Mouse (Mus musculus) adrenal gland, adult 18-20 months (tissue): ENCODE measurements around the gene Nrxn3. TPM values are rescaled to one million over a fixed set of nuclear protein-coding genes. Genes with fewer than 3 reads are reported as not detected.

Experiments
- DNase-seq, 2 experiments: peaks; one replicate each; pipeline ENCODE4 v3.0.0; 2021 to 2022; ENCODE audit warnings: low spot score in 2 of 2
- total RNA-seq, 2 experiments: library from RNA; stranded (reverse); gene quantifications; 1 replicate in 1 of 2; 2 replicates in 1 of 2; pipeline ENCODE4 v1.2.3; 2021

The Nrxn3 gene
- total RNA-seq, 2 experiments from 2014 or later, result 0.06 to 0.07 TPM

DNA sequence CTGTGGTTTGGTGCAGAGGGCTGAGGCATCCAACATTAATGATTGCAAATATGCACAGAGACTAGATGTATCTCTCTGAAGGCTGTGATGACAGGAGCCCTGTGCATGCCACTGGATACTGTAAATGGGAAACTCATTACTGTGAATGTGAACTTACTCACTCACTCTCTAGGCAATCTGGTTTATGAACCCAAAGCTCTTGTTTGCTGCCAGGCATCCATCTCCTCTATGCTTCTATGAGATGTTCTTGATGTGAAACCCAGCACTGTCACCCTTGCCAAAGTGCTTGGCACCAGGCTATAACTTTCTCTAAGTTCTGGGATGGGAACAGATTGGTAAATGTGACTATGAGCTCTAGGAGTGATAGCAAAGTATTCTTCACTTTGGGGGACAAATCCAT, 317.5 kb downstream of the Nrxn3 start:
- no peak for DNase-seq

- no peak for DNase-seq
Measured at GRCm38 (mm10) chr12:89041429-89042107, 318.9 kb downstream of the Nrxn3 start.

DNA sequence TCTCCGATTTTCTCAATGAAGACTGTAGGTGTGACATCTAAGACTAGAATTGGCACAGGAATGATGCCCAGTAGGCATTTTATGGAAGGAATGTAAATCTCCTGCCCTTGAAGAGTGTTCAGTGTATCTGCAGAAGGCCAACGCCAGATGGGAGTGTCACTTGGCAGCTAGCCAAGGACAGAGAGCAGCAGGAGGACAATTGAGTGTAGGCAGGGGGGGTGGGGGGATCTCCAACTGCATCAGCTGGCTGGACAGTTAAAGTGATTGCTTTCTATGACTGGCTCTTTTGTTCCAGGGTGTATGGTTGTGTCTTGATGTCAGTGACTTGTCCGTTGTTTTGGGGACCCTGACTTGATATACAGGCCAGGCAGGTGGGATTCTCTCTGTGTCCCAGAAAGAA, 326.6 kb downstream of the Nrxn3 start:
- peak in 1 of 2 experiments; percentile 9 for DNase-seq

- no peak for DNase-seq
Measured at GRCm38 (mm10) chr12:89049686-89050085, 327.0 kb downstream of the Nrxn3 start.

DNA sequence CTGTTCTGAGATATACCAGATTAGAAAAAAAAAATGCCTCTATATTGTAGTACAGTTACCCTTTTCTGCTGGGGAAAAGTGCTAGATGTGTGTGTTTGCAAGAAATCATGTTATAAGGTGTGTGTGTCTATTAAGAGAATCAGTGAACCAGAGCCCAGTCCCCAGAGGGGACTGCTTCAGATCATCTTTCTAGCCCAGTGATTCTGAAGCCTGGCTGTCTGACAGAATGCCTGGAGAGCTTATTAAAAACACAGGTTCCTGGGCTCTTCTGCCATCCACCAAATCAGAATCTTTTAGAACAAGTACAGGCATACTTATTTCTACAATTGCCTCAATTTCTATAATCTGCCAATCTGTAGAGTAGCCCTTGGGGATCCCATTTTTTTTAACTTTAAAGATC, 349.8 kb downstream of the Nrxn3 start:
- DNase-seq, result no peak

DNA sequence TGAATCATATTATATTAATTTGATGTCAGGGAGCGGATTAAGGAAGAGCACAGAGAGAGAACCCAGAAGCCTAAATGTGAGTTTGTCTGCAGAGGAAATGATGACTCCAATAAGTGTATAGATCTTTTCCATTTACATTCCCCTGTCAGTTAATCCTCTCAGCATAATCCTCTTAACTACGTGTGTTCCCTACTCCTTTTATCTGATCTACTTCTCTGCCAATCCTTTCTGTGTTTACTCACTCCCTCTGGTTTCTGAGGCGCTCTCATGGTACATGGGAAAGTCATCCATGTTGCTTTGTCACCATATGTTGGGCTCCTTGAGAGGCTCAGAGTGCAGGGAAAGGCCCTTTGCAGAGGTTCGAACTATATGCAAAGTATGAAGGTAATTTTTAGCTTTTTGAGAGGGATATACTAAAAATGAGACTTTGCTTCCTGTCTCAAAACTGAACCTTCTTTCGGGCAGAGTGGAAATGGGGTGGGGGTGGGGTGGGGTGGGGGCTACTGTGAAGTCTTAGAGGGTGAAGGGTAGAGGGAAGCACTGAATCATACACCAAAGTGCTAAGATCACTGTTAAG, 350.6 kb downstream of the Nrxn3 start:
- DNase-seq, result no peak

DNA sequence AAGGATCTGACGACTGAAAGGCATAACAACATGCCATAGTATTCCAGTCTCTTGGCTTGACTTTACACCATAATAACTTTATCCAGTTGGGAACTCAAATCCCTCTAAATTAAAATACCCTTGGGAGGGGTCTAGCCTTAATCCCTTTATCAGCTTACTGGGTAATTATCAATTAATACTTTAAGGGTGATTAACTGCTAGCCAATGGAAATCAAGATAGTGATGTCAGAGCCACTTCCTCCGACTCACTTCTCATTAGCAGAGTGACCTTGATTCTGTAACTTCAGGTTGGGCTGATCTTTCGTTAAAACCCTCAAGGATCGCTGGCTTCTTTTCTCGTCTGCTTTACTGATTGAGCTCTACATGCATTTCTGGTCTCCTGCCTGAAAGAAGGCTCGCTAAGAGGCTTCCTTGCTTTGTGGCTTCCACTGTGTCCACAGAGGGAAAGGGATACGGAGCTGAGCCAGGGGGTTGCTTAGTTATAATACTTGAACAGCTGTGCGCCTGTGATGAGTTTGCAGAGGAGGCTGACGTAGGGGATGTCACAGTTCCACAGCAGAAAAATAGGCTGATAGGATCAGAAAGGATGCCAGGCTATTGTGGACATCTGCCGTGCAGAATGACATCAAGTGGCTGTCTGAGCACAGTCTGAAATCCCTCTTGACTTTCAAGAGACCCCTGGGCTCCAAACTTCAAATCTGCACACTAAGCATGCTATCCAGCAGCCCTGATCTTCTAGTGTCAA, 352.0 kb downstream of the Nrxn3 start:
- no peak for DNase-seq

- no peak for DNase-seq
Measured at GRCm38 (mm10) chr12:89093806-89094479, 371.3 kb downstream of the Nrxn3 start.

- DNase-seq, result no peak
Measured at GRCm38 (mm10) chr12:89097561-89097960, 374.9 kb downstream of the Nrxn3 start.

- DNase-seq, result peak; percentile 45 to 64
Measured at GRCm38 (mm10) chr12:89106029-89106733, 383.5 kb downstream of the Nrxn3 start.

DNA sequence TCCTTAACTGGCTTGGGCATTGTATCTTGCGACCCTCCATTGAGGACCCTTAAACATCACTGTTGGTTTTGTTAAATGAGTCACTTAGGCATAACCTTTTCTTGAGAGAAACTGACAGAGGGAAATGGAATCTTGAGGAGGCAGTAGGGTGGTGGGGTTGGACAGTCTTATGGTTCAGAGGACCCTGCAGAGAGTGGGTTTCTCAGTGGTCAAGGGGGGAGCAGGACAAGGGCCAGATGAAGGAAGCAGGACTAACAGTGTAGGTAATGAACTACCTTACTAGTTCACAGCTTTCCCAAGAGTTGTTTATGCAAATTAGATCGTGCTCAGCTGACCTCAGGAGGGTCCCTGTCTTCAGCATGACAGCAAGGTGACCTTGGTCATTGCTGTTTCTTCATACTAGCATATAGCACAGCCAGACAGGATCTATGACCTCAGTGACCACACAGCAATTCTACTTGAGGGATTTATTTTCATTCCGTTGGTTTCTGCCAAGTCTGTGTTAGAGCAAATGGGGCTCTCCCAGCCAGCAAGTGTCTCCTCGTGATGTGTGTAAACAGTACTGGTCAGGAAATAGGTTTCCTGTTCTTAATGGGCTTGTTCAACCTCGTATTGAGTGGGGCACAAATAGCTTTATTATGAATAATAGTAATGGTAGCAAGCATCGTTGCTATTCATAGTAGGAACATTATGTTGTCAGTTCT, 384.4 kb downstream of the Nrxn3 start:
- no peak for DNase-seq

DNA sequence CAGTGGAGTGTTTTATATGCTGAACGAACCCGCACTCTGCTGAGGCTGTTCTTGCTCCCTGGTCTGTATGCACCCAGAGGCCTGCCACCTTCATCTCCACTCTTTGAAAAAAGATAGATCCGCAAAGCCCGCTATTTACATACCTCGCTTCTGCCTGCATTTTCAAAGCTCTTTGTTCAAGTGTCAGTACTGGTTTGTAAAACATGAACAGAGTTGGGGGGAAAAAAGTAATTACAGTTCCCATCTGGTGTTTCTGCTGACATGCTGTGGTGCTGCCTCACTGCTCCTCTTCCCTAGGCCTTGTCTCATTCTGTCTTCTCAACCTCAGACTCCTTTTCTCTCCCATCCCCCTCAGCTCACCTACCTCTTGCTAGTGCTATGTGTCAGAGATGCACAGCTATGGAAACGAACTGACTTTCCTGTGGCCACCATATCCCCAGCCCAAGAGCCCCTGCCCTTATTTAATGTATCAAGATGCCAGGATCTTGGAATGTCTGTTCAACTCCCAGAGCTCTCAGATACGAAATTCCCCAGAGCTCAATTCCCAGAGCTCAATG, 387.2 kb downstream of the Nrxn3 start:
- DNase-seq, result no peak

GRCm38 (mm10) chr12:89128602-89129001, 405.9 kb downstream of the Nrxn3 start:
- no peak for DNase-seq

DNA sequence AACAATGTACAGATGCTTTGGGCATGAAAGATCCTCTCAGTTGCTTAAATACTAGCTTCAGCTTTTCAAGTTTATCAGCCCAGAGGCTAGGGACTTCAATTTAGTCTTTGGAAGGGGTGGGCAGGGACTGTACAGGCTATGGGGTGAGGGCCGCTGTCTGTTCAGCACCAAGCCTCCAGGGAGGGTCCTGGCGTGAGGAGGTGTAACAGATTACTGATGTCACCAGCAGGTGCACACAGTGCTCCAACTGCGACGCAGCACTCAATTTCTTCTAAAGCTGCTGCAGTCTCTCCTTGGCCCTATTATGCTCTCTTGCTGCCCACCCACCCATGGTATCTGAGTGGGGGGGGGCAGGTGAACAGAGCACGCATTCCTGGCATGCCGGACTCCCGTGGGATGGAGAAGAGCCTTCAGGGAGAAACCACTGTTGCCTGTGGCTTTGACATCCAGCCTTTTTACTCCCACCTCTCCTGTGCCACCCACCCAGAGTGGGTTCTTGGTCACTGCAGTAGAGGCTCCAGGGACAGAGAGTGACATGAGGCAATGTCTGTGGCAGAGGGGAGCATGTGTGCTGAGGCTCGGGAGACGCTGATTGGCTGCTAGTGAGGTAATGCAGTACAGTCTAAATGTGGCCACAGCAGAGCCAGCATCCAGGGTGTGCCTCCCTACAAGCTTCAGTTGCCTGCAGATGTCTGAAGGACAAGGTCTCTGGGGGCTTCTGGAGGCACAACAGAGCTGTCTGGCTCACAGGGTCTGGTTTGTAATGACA, 406.6 kb downstream of the Nrxn3 start:
- no peak for DNase-seq

DNA sequence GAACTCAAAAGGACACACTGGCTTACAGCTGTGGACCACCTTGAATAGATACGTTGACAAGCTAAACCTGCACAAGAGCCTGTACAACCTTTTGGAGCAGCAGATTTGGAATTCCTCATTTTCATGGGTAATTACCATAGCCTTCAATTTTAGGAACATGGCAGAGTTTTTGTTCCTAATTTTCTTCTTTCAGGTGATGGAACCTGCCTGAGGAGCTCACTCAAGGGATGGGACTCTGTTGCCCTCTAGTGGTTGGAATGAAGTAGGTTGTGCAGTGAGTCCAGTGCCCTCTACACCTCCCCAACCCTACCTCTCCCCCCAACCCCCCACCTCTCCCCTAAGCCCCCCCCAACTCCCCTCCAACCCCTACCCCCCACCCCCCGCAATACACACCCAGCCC, 411.7 kb downstream of the Nrxn3 start:
- peak in 1 of 2 experiments; percentile 2 for DNase-seq

- no peak for DNase-seq
Measured at GRCm38 (mm10) chr12:89134774-89135307, 412.2 kb downstream of the Nrxn3 start.

DNA sequence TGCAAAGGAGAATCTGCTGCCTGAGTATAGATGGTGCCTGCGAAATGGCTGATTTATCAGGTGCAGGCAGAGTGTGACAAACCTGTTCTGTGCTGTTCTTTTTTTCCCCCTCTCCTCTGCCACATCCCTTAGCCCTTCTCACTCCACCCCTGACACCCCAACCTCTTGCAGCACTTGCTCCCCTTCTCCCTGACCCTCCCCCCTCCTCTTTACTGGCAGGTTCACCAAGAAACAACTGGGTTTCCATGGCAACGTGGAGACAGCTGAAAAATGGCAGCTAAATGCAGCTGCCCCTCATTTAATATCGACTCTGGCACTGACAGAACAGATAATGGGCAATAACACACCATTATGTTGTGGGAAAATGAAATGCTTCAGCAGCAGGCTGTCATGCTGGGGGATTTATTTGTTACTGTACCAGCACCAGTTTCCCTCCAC, 426.3 kb downstream of the Nrxn3 start:
- DNase-seq, result no peak

- DNase-seq, result no peak
Measured at GRCm38 (mm10) chr12:89149455-89149854, 426.8 kb downstream of the Nrxn3 start.
